Mouse (Mus musculus) kidney, embryonic 16.5 days (tissue): ENCODE data around the gene Gdf2. TPM values are rescaled to one million over a fixed set of nuclear protein-coding genes. Genes with fewer than 3 reads are reported as not detected.

Experiments
- ATAC-seq: fragments of 200-750 bp; cut with Nextera tagmentation; 2 replicates; pipeline ENCODE4 v1.8.0; 2017; ENCODE audit warnings: moderate TSS enrichment; ENCODE audit not compliant: low FRiP score, low TSS enrichment
- H3K27ac ChIP-seq: fragments of 300-500 bp; sonication (generic); 2 replicates; pipeline ENCODE4 v1.5.1; 2014; ENCODE audit warnings: low read length
- H3K27me3 ChIP-seq: fragments of 300-500 bp; sonication (generic); 2 replicates; pipeline ENCODE4 v1.6.1; 2014; ENCODE audit warnings: low read length, control low read depth, mixed read lengths; ENCODE audit not compliant: insufficient read depth
- H3K36me3 ChIP-seq: fragments of 300-500 bp; sonication (generic); 2 replicates; pipeline ENCODE4 v1.6.1; 2014; ENCODE audit warnings: low read length, control low read depth, mixed read lengths; ENCODE audit not compliant: insufficient read depth
- H3K4me1 ChIP-seq: fragments of 300-500 bp; sonication (generic); 2 replicates; pipeline ENCODE4 v1.6.1; 2014; ENCODE audit warnings: low read length, control low read depth, mixed read lengths; ENCODE audit not compliant: insufficient read depth
- H3K4me2 ChIP-seq: fragments of 300-500 bp; sonication (generic); replicated peaks from 2 replicates; pipeline ENCODE4 v1.6.1; 2014; ENCODE audit warnings: low read depth, low read length
- H3K4me3 ChIP-seq: fragments of 300-500 bp; sonication (generic); 2 replicates; pipeline ENCODE4 v1.5.1; 2014; ENCODE audit warnings: mild to moderate bottlenecking, low read length
- H3K9ac ChIP-seq: fragments of 300-500 bp; sonication (generic); replicated peaks from 2 replicates; pipeline ENCODE4 v1.6.1; 2014; ENCODE audit warnings: low read length
- H3K9me3 ChIP-seq: fragments of 300-500 bp; sonication (generic); 2 replicates; pipeline ENCODE4 v1.6.1; 2016; ENCODE audit warnings: low read length, control low read depth
- WGBS: fragments of 180-500 bp; shearing (Covaris S2); extraction: QIAGEN DNeasy Blood & Tissue Kit; methylation state at CpG from one replicate; pipeline ENCODE4 v1.1.7; 2014; 5-methylcytosine and 5-hydroxymethylcytosine counted together
- polyA plus RNA-seq: library from polyadenylated mRNA; unstranded; fragments of >200 nt; fragmentation: Nextera tagmentation; extraction: Ambion mirVana; gene quantifications from 2 replicates; pipeline ENCODE4 v1.2.1, GENCODE M21; 2015

Gene Gdf2
- polyA plus RNA-seq, 1 experiment from 2014 or later = not detected

DNA sequence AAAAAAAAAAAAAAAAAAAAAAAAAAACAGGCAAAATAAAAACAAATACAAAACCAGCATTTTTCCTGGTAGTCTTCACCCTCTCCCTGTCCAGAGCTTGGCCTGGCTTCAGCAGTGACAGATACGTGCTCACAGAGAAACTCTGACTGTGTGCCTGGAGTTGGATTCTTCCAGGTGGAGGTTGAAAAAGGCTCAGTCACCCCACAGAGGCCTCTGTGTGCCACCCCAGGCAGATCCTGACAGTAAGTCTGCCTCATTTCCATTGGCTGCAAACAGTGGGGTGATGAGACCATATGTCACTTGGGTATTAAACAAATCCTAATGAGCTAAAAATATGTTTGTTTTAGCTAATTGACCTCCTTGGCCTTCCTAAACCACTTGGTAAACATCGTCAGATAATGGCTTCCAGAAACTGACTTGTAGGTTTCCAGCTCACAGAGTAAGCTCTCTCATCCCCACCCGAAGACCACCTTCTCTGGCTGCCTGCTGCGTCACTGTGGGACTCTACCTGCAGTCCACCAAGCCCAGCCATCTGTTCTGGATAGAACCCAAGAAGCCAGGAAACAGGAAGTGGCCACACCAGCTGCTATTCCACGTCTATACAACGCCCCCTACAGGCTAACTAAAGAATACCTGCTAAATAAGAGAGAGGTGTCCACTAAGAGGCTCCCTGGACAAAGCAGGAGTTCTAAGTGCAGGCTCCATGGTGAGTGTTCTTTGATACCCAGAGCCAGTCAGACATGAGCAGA lies 11.6 kb downstream of the Gdf2 start:
- Histone ChIP-seq H3K9me3 (no peaks in the 10 kb centered on the region), H3K4me1 (no peaks in the 10 kb centered on the region), H3K27me3 (no peaks in the 10 kb centered on the region), H3K36me3 (no peaks in the 10 kb centered on the region), H3K27ac (no peak overlapping the region), H3K9ac (no peak overlapping the region), H3K4me3 (no peak overlapping the region), H3K4me2 (no peak overlapping the region)
- 63% methylated on average over 6 of the region's 6 CpGs for WGBS
- ATAC-seq = no peak

DNA sequence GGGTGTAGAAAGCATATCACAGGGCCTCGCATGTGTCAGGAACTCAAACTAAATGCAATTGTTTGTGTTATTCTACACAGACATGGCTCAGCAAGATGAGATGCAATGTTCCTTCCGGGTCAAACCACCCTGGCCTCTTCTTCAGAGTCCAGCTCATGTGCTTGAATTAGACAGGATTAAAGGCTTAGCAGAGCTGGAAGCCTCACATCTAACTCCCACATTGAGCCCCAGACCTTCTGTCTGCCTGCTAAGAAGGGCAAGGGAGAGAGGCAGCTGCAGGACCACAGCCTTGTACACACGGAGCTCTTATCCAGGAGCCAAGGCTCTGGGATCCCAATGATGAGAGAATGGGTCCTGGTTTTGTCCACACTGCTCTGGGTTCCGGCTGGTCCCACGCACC lies 12.9 kb downstream of the Gdf2 start, which contains the start of gene Rbp3:
TSS of gene Rbp3 (plus strand) at position 243 of the 400 bp plus-strand sequence.
- Histone ChIP-seq H3K9ac (no peak within 1 kb of the TSS), H3K36me3 (no peaks in the 10 kb centered on the region), H3K9me3 (no peaks in the 10 kb centered on the region), H3K4me1 (no peaks in the 10 kb centered on the region), H3K4me2 (no peak within 1 kb of the TSS), H3K4me3 (no peak within 1 kb of the TSS), H3K27me3 (no peaks in the 10 kb centered on the region), H3K27ac (no peak within 1 kb of the TSS)
- no peak for ATAC-seq
- 90% methylated on average over 5 of the region's 5 CpGs for WGBS

DNA sequence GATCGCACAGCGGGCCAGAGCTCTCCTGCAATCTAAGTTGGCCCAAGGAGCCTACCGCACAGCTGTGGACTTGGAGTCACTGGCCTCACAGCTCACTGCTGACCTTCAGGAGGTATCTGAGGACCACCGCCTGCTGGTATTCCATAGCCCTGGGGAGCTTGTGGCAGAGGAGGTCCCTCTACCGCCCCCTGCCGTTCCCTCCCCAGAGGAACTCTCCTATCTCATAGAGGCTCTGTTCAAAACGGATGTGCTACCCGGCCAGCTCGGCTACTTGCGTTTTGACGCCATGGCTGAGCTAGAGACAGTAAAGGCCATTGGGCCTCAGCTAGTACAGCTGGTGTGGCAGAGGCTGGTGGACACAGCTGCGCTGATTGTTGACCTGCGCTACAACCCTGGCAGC lies 15.2 kb downstream of the Gdf2 start:
- Histone ChIP-seq H3K4me1 (no peaks in the 10 kb centered on the region), H3K4me3 (no peak overlapping the region), H3K9ac (no peak overlapping the region), H3K4me2 (no peak overlapping the region), H3K27ac (no peak overlapping the region), H3K36me3 (no peaks in the 10 kb centered on the region), H3K9me3 (no peaks in the 10 kb centered on the region), H3K27me3 (no peaks in the 10 kb centered on the region)
- 84% methylated on average over 13 of the region's 13 CpGs for WGBS
- ATAC-seq = no peak

DNA sequence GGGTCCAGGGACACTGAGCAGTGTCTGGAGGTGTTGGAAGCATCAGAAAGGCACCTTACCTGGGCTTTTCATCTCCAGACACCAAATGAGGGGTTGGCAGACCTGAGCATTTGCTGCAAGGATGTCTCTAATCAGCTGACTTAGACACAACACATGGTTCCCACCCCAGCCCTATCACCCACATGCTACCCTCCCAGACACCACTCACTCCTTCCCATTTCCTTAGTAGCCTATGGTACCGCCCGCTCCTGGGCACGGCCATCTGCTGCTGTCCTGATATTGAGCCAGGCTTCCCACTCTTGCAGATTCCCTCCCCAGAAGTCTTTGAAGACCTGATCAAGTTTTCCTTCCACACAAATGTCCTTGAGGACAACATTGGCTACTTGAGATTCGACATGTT lies 17.3 kb downstream of the Gdf2 start:
- Histone ChIP-seq H3K4me1 (no peaks in the 10 kb centered on the region), H3K27ac (no peak overlapping the region), H3K4me2 (no peak overlapping the region), H3K36me3 (no peaks in the 10 kb centered on the region), H3K9me3 (no peaks in the 10 kb centered on the region), H3K27me3 (no peaks in the 10 kb centered on the region), H3K4me3 (no peak overlapping the region), H3K9ac (no peak overlapping the region)
- ATAC-seq = no peak
- 89% methylated on average over 4 of the region's 4 CpGs for WGBS

DNA sequence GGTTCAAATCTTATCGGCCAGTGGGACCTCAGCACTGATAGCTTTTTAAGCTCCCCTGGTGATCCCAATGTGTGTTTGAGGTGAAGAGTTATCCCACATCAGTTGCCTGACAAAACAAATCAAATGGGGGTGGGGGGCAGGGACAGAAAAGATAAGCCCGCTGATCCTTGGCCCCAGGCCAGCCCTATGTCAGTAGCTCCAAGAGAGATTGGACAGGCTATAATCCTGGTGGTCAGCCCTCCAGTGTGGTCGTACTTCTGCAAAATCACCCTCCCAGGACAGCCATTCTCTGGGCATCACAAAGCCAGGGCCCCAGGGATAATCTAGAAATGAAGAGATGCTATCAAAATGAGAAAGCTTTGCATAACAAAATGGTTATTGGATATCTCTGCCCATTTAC lies 18.0 kb downstream of the Gdf2 start:
- H3K4me1 ChIP-seq = no peaks in the 10 kb centered on the region
- no peaks in the 10 kb centered on the region for H3K9me3 ChIP-seq
- no peaks in the 10 kb centered on the region for H3K27me3 ChIP-seq
- H3K9ac ChIP-seq = no peak overlapping the region
- H3K4me3 ChIP-seq = no peak overlapping the region
- ATAC-seq = no peak
- H3K4me2 ChIP-seq = no peak overlapping the region
- H3K27ac ChIP-seq = no peak overlapping the region
- H3K36me3 ChIP-seq = no peaks in the 10 kb centered on the region
- 68% methylated on average over 3 of the region's 3 CpGs for WGBS

DNA sequence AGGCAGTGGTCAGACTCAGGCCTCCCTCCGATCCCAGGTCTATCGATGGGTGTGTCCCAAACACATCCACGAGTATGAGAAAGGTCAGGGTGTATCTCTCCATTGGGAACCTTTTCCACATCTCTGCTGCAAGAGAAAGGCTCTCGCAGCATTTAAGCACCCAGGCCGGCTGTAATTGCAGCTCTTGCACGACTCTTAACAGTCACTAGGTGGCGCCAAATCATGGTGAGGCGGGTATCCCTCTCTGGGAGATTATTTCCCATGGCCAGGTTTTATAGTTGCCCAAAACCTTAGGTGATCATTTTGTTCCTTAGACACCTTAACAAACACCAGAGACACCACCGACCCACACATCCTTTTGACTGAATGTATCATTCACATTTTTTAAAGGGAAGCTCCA lies 18.5 kb downstream of the Gdf2 start:
- ATAC-seq = no peak
- Histone ChIP-seq H3K4me3 (no peak overlapping the region), H3K27me3 (no peaks in the 10 kb centered on the region), H3K9me3 (no peaks in the 10 kb centered on the region), H3K4me1 (no peaks in the 10 kb centered on the region), H3K36me3 (no peaks in the 10 kb centered on the region), H3K4me2 (no peak overlapping the region), H3K9ac (no peak overlapping the region), H3K27ac (no peak overlapping the region)
- 12% methylated on average over 9 of the region's 9 CpGs for WGBS

DNA sequence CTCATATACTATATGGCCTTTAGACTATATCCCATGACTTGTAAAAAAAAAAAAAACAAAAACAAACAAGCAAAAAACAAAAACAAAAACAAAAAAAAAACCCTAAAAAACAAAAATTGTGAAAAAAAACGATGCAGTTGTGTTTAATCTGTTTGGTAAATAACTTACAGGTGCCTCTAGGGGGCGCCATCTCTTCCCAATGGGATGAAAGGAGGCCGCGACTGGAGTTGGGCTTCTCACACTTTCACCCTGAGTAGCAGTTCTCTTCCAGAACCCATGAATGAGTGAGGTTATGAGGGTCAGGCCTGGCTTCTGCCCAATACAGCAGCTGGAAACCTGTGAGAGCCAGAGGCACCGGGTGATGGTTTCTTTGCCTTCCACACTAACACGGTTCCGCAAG lies 24.8 kb downstream of the Gdf2 start:
- ATAC-seq = no peak
- H3K9me3 ChIP-seq = no peaks in the 10 kb centered on the region
- no peaks in the 10 kb centered on the region for H3K27me3 ChIP-seq
- no peaks in the 10 kb centered on the region for H3K36me3 ChIP-seq
- H3K4me3 ChIP-seq = no peak overlapping the region
- H3K4me1 ChIP-seq = no peaks in the 10 kb centered on the region
- no peak overlapping the region for H3K27ac ChIP-seq
- no peak overlapping the region for H3K9ac ChIP-seq
- 76% methylated on average over 7 of the region's 7 CpGs for WGBS
- H3K4me2 ChIP-seq = no peak overlapping the region

DNA sequence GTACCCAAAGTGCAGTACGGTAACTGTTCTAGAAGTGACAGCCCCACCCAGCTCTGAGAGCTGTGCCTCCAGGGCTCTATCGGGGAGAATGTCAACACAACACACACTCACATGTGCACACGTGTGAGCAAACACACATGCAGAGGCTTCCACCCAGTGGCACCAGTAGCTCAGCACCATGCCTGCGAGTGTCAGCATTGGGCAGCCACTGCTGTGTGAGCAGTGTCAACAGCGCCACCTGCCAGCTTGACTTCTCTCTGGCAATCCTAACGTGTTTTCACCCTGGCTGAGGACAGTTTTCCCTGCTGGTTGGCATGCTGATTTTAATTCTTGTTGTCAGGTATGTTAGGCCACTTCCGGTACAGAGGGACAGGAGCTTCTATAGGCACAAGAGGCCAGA lies 31.8 kb downstream of the Gdf2 start:
- Histone ChIP-seq H3K9ac (no peak overlapping the region), H3K4me2 (no peak overlapping the region), H3K4me3 (no peak overlapping the region), H3K27me3 (peaks cover 8% of the 10 kb centered on the region; the same call in 1 of the 2 replicates), H3K36me3 (no peaks in the 10 kb centered on the region), H3K27ac (no peak overlapping the region), H3K9me3 (no peaks in the 10 kb centered on the region), H3K4me1 (no peaks in the 10 kb centered on the region)
- ATAC-seq = no peak
- WGBS = 50% methylated on average over 7 of the region's 7 CpGs

DNA sequence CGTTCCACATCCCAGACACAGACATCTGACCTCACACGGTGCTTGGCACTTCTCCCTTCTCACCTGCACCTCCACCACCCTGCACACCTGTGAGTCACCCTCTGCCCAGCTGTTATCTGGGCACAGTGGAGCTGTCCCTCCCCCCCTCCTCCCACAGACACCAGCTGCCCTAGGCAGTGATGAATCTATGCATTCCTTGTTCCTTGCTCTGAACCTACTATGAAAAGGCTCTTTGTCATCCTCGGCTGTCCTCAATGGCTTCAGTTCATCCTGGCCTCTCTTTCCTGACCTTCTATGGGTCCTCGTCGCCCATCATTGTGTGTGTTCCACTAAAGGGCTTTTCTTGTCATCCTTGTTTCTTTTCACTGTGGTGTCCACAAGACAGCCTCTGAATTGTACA lies 33.9 kb downstream of the Gdf2 start:
- Histone ChIP-seq H3K9ac (no peak overlapping the region), H3K4me2 (no peak overlapping the region), H3K36me3 (no peaks in the 10 kb centered on the region), H3K4me1 (no peaks in the 10 kb centered on the region), H3K4me3 (no peak overlapping the region), H3K9me3 (no peaks in the 10 kb centered on the region), H3K27ac (no peak overlapping the region), H3K27me3 (peaks cover 8% of the 10 kb centered on the region; the same call in 1 of the 2 replicates)
- 75% methylated on average over 5 of the region's 5 CpGs for whole genome bisulfite sequencing
- ATAC-seq = no peak

DNA sequence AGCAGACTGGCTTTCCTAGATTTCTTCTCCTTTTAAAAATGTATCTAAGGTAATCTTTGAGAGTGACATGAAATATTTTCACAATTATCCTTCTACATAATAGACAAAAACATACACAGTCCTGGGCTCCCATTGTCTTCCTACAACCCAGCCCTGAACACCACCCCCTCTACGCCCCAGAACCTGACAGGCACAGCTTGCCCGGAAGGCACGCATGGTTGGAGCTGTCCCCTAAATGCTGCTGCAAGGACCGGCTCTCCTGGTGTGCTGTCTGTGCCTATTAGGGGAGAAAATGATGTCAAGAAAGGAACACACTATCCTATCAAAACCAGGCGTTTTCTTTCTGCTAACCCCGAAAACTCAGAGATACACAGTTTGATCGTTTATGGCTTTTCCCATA lies 36.9 kb downstream of the Gdf2 start:
- Histone ChIP-seq H3K4me2 (no peak overlapping the region), H3K4me3 (no peak overlapping the region), H3K27ac (no peak overlapping the region), H3K4me1 (no peaks in the 10 kb centered on the region), H3K9ac (no peak overlapping the region), H3K27me3 (peaks cover 8% of the 10 kb centered on the region; the same call in 1 of the 2 replicates), H3K36me3 (no peaks in the 10 kb centered on the region), H3K9me3 (no peaks in the 10 kb centered on the region)
- WGBS = 41% methylated on average over 7 of the region's 7 CpGs
- no peak for ATAC-seq
